Mouse (Mus musculus) stomach, embryonic 14.5 days (tissue): Measurements from ENCODE around the gene Ankrd6. TPM values are rescaled to one million over a fixed set of nuclear protein-coding genes. Genes with fewer than 3 reads are reported as not detected.

Experiments used
- ATAC-seq: fragments of 200-750 bp; cut with Nextera tagmentation; 2 replicates; pipeline ENCODE4 v1.8.0; 2017; ENCODE audit warnings: low read depth, moderate TSS enrichment; ENCODE audit not compliant: insufficient number of reproducible peaks, insufficient read depth, low FRiP score
- H3K27ac ChIP-seq: fragments of 300-500 bp; sonication (generic); 2 replicates; pipeline ENCODE4 v1.5.1; 2014; ENCODE audit warnings: mild to moderate bottlenecking, low read length, moderate library complexity, mixed read lengths
- H3K27me3 ChIP-seq: fragments of 300-500 bp; sonication (generic); 2 replicates; pipeline ENCODE4 v1.6.1; 2014; ENCODE audit warnings: low read length, control low read depth, mixed read lengths; ENCODE audit not compliant: control insufficient read depth, insufficient read depth
- H3K36me3 ChIP-seq: fragments of 300-500 bp; sonication (generic); 2 replicates; pipeline ENCODE4 v1.6.1; 2014; ENCODE audit warnings: mild to moderate bottlenecking, control low read depth, low read length, moderate library complexity, mixed read lengths; ENCODE audit not compliant: control insufficient read depth, insufficient read depth
- H3K4me1 ChIP-seq: fragments of 300-500 bp; sonication (generic); 2 replicates; pipeline ENCODE4 v1.6.1; 2014; ENCODE audit warnings: low read length, control low read depth, mixed read lengths; ENCODE audit not compliant: control insufficient read depth, insufficient read depth
- H3K4me2 ChIP-seq: fragments of 300-500 bp; sonication (generic); replicated peaks from 2 replicates; pipeline ENCODE4 v1.6.1; 2014; ENCODE audit warnings: low read depth, low read length, control low read depth
- H3K4me3 ChIP-seq: fragments of 300-500 bp; sonication (generic); 2 replicates; pipeline ENCODE4 v1.5.1; 2014; ENCODE audit warnings: low read depth, low read length, control low read depth
- H3K9ac ChIP-seq: fragments of 300-500 bp; sonication (generic); replicated peaks from 2 replicates; pipeline ENCODE4 v1.6.1; 2014; ENCODE audit warnings: low read depth, mild to moderate bottlenecking, control low read depth, low read length, moderate library complexity, mixed read lengths
- H3K9me3 ChIP-seq: fragments of 300-500 bp; sonication (generic); 2 replicates; pipeline ENCODE4 v1.6.1; 2016; ENCODE audit warnings: low read depth, low read length, control low read depth; ENCODE audit not compliant: control insufficient read depth
- WGBS: fragments of 180-500 bp; shearing (Covaris S2); extraction: QIAGEN DNeasy Blood & Tissue Kit; methylation state at CpG from one replicate; pipeline ENCODE4 v1.1.7; 2014; 5-methylcytosine and 5-hydroxymethylcytosine counted together
- polyA plus RNA-seq: library from polyadenylated mRNA; unstranded; fragments of >200 nt; fragmentation: Nextera tagmentation; extraction: Ambion mirVana; gene quantifications from 2 replicates; pipeline ENCODE4 v1.2.1, GENCODE M21; 2014

The Ankrd6 gene
- polyA plus RNA-seq, 1 experiment from 2014 or later, result 6.9 TPM

GRCm38 (mm10) chr4:32923436-32923835, 27.2 kb downstream of the Ankrd6 start:
- H3K4me2 ChIP-seq, result no peak overlapping the region

GRCm38 (mm10) chr4:32922871-32923270, 27.8 kb downstream of the Ankrd6 start:
- no peak overlapping the region for H3K4me3 ChIP-seq
- no peaks in the 10 kb centered on the region for H3K9me3 ChIP-seq
- no peak overlapping the region for H3K4me2 ChIP-seq
- no peak overlapping the region for H3K9ac ChIP-seq
- peaks cover 4% of the 10 kb centered on the region; the same call in 1 of the 2 replicates for H3K4me1 ChIP-seq
- no peaks in the 10 kb centered on the region for H3K27me3 ChIP-seq
- WGBS, result 85% methylated on average over 1 of the region's 1 CpGs
- no peaks in the 10 kb centered on the region for H3K36me3 ChIP-seq
- ATAC-seq, result 0 out of 2 replicates have a peak, but pooled peaks have one; percentile 11
- no peak overlapping the region for H3K27ac ChIP-seq

More at GRCm38 (mm10) chr4:32923436-32923835, 27.2 kb downstream of the Ankrd6 start:
- peaks cover 4% of the 10 kb centered on the region; the same call in 1 of the 2 replicates for H3K4me1 ChIP-seq
- no peaks in the 10 kb centered on the region for H3K36me3 ChIP-seq
- H3K4me3 ChIP-seq, result no peak overlapping the region
- 0 out of 2 replicates have a peak, but pooled peaks have one; percentile 7 for ATAC-seq
- 13% methylated on average over 10 of the region's 10 CpGs for WGBS
- H3K9me3 ChIP-seq, result no peaks in the 10 kb centered on the region
- no peak overlapping the region for H3K27ac ChIP-seq
- no peak overlapping the region for H3K9ac ChIP-seq
- H3K27me3 ChIP-seq, result no peaks in the 10 kb centered on the region

GRCm38 (mm10) chr4:32920863-32921262, 29.8 kb downstream of the Ankrd6 start:
- H3K4me1 ChIP-seq, result peaks cover 9% of the 10 kb centered on the region; the same call in 1 of the 2 replicates
- no peak overlapping the region for H3K4me3 ChIP-seq
- no peak overlapping the region for H3K9ac ChIP-seq
- 73% methylated on average over 7 of the region's 7 CpGs for WGBS
- no peak for ATAC-seq
- H3K9me3 ChIP-seq, result no peaks in the 10 kb centered on the region
- no peaks in the 10 kb centered on the region for H3K36me3 ChIP-seq
- no peaks in the 10 kb centered on the region for H3K27me3 ChIP-seq
- no peak overlapping the region for H3K27ac ChIP-seq
- H3K4me2 ChIP-seq, result no peak overlapping the region

- Histone ChIP-seq H3K9ac (no peak overlapping the region), H3K4me2 (no peak overlapping the region), H3K9me3 (no peaks in the 10 kb centered on the region), H3K4me1 (peaks cover 10% of the 10 kb centered on the region; the same call in 1 of the 2 replicates), H3K36me3 (no peaks in the 10 kb centered on the region), H3K4me3 (no peak overlapping the region), H3K27me3 (no peaks in the 10 kb centered on the region), H3K27ac (no peak overlapping the region)
- no peak for ATAC-seq
- WGBS, result 81% methylated on average over 5 of the region's 5 CpGs
These were observed 32.1 kb downstream of the Ankrd6 start for GRCm38 (mm10) chr4:32918571-32918970.

GRCm38 (mm10) chr4:32916689-32917385, 33.8 kb downstream of the Ankrd6 start:
- Histone ChIP-seq H3K27ac (no peak overlapping the region), H3K27me3 (no peaks in the 10 kb centered on the region), H3K9me3 (no peaks in the 10 kb centered on the region), H3K36me3 (no peaks in the 10 kb centered on the region), H3K9ac (no peak overlapping the region), H3K4me2 (no peak overlapping the region), H3K4me3 (no peak overlapping the region), H3K4me1 (peaks cover 5% of the 10 kb centered on the region; the same call in 1 of the 2 replicates)
- ATAC-seq, result peak; percentile 69; the same call in 1 of the 2 replicates
- 46% methylated on average over 6 of the region's 6 CpGs for WGBS

GRCm38 (mm10) chr4:32915928-32916327, 34.7 kb downstream of the Ankrd6 start:
- no peak overlapping the region for H3K4me2 ChIP-seq

GRCm38 (mm10) chr4:32909996-32910395, 40.6 kb downstream of the Ankrd6 start:
- Histone ChIP-seq H3K9ac (no peak overlapping the region), H3K36me3 (no peaks in the 10 kb centered on the region), H3K4me1 (0 out of 2 replicates have a peak, but pooled peaks cover 3% of the 10 kb centered on the region), H3K9me3 (no peaks in the 10 kb centered on the region), H3K4me2 (no peak overlapping the region), H3K4me3 (no peak overlapping the region), H3K27me3 (no peaks in the 10 kb centered on the region), H3K27ac (no peak overlapping the region)
- no peak for ATAC-seq
- 97% methylated on average over 1 of the region's 1 CpGs for WGBS

More at GRCm38 (mm10) chr4:32915928-32916327, 34.7 kb downstream of the Ankrd6 start:
- Histone ChIP-seq H3K9me3 (no peaks in the 10 kb centered on the region), H3K27me3 (no peaks in the 10 kb centered on the region), H3K4me1 (peaks cover 5% of the 10 kb centered on the region; the same call in 1 of the 2 replicates), H3K36me3 (no peaks in the 10 kb centered on the region), H3K9ac (no peak overlapping the region), H3K4me3 (no peak overlapping the region), H3K27ac (no peak overlapping the region)
- ATAC-seq, result peak; percentile 75; the same call in 1 of the 2 replicates
- 29% methylated on average over 8 of the region's 8 CpGs for WGBS

- 63% methylated on average over 3 of the region's 3 CpGs for WGBS
- Histone ChIP-seq H3K27me3 (no peaks in the 10 kb centered on the region), H3K9me3 (no peaks in the 10 kb centered on the region), H3K4me1 (0 out of 2 replicates have a peak, but pooled peaks cover 3% of the 10 kb centered on the region), H3K36me3 (no peaks in the 10 kb centered on the region), H3K4me2 (no peak overlapping the region), H3K9ac (no peak overlapping the region), H3K4me3 (no peak overlapping the region), H3K27ac (no peak overlapping the region)
- peak; percentile 93 for ATAC-seq
These were observed 41.2 kb downstream of the Ankrd6 start for GRCm38 (mm10) chr4:32909241-32909979.
